Mouse (Mus musculus) ES-Bruce4 (cell line): ENCODE results near the gene Nxnl1. TPM values are rescaled to one million over a fixed set of nuclear protein-coding genes. Genes with fewer than 3 reads are reported as not detected.
A peak's percentile ranks its signal among the peaks of the same experiment; 100 is the strongest.

ENCODE experiments used
- H3K27ac ChIP-seq: 2 replicates; pipeline ENCODE4 v1.5.1; 2012; ENCODE audit warnings: low read length, inconsistent platforms; ENCODE audit not compliant: insufficient read depth
- H3K27me3 ChIP-seq: 2 replicates; pipeline ENCODE4 v1.6.1; 2012; ENCODE audit warnings: mild to moderate bottlenecking, low read length, inconsistent platforms; ENCODE audit not compliant: control insufficient read depth, poor library complexity, insufficient read depth, severe bottlenecking
- H3K36me3 ChIP-seq: 2 replicates; pipeline ENCODE4 v1.6.1; 2012; ENCODE audit warnings: inconsistent platforms, mild to moderate bottlenecking, low read length, moderate library complexity; ENCODE audit not compliant: control insufficient read depth, poor library complexity, insufficient read depth, severe bottlenecking
- H3K4me1 ChIP-seq: one replicate; pipeline ENCODE4 v1.8.1; 2011; ENCODE audit warnings: low read length; ENCODE audit not compliant: control insufficient read depth, insufficient read depth
- H3K4me3 ChIP-seq: 2 replicates; pipeline ENCODE4 v1.5.1; 2011; ENCODE audit warnings: low read depth, mild to moderate bottlenecking, low read length
- H3K9ac ChIP-seq: 2 replicates; pipeline ENCODE4 v1.6.1; 2012; ENCODE audit warnings: low read depth, mild to moderate bottlenecking, inconsistent platforms; ENCODE audit not compliant: poor library complexity, severe bottlenecking
- H3K9me3 ChIP-seq: replicated peaks from 2 replicates; pipeline ENCODE4 v1.6.1; 2012; ENCODE audit warnings: mild to moderate bottlenecking, low read length, inconsistent platforms; ENCODE audit not compliant: control insufficient read depth, poor library complexity, insufficient read depth, severe bottlenecking
- CTCF ChIP-seq: IDR thresholded peaks from one replicate; pipeline ENCODE4 v1.8.1; 2011; ENCODE audit warnings: low read depth, low read length
- EP300 ChIP-seq: IDR thresholded peaks from 2 replicates; pipeline ENCODE4 v1.6.1; 2011; ENCODE audit warnings: low read depth, low read length; ENCODE audit not compliant: insufficient read depth
- POLR2A ChIP-seq: IDR thresholded peaks from one replicate; pipeline ENCODE4 v1.8.1; 2011; ENCODE audit warnings: low read length; ENCODE audit not compliant: insufficient read depth
- polyA plus RNA-seq: library from polyadenylated mRNA; stranded (reverse); fragments of >200 nt; gene quantifications from 2 replicates; pipeline ENCODE4 v1.2.4, GENCODE M21; 2011; ENCODE audit warnings: low read depth; ENCODE audit not compliant: missing spikeins, insufficient read depth, insufficient read length

Nxnl1 gene
- polyA plus RNA-seq, 1 experiment, result not detected

GRCm38 (mm10) chr8:71579009-71579408 is 12.6 kb upstream of the Nxnl1 start:
- H3K27ac ChIP-seq, result no peak overlapping the region

GRCm38 (mm10) chr8:71577856-71578387 is 11.5 kb upstream of the Nxnl1 start:
- Histone ChIP-seq H3K36me3 (no peaks in the 10 kb centered on the region), H3K27me3 (no peaks in the 10 kb centered on the region), H3K9ac (no peak overlapping the region), H3K27ac (no peak overlapping the region), H3K9me3 (no peaks in the 10 kb centered on the region), H3K4me1 (peaks cover 2% of the 10 kb centered on the region), H3K4me3 (no peak overlapping the region)
- TF ChIP-seq POLR2A, result no peak
- no peak for TF ChIP-seq EP300
- TF ChIP-seq CTCF, result no peak

More at GRCm38 (mm10) chr8:71579009-71579408, 12.6 kb upstream of the Nxnl1 start:
- Histone ChIP-seq H3K9ac (peak overlapping the region; percentile 43; the same call in 1 of the 2 replicates), H3K9me3 (no peaks in the 10 kb centered on the region), H3K27me3 (no peaks in the 10 kb centered on the region), H3K4me3 (peak overlapping the region; percentile 42; the same call in 1 of the 2 replicates), H3K4me1 (peaks cover 2% of the 10 kb centered on the region), H3K36me3 (no peaks in the 10 kb centered on the region)
- TF ChIP-seq EP300 (no peak), CTCF (no peak), POLR2A (no peak)

- Histone ChIP-seq H3K4me3 (no peak overlapping the region), H3K9ac (no peak overlapping the region), H3K9me3 (no peaks in the 10 kb centered on the region), H3K36me3 (no peaks in the 10 kb centered on the region), H3K27ac (no peak overlapping the region), H3K27me3 (no peaks in the 10 kb centered on the region), H3K4me1 (no peaks in the 10 kb centered on the region)
- TF ChIP-seq CTCF (no peak), EP300 (no peak), POLR2A (no peak)
These were observed 8.6 kb upstream of the Nxnl1 start for GRCm38 (mm10) chr8:71575020-71575419.

- H3K9ac ChIP-seq, result no peak overlapping the region
- no peak overlapping the region for H3K4me3 ChIP-seq
- H3K27ac ChIP-seq, result no peak overlapping the region
- H3K4me1 ChIP-seq, result no peaks in the 10 kb centered on the region
- no peaks in the 10 kb centered on the region for H3K36me3 ChIP-seq
- no peak for TF ChIP-seq CTCF
- no peak for TF ChIP-seq EP300
- TF ChIP-seq POLR2A, result no peak
- no peaks in the 10 kb centered on the region for H3K9me3 ChIP-seq
- no peaks in the 10 kb centered on the region for H3K27me3 ChIP-seq
These were observed 8.0 kb upstream of the Nxnl1 start for GRCm38 (mm10) chr8:71574426-71574825.

- Histone ChIP-seq H3K27ac (no peak overlapping the region), H3K4me1 (no peaks in the 10 kb centered on the region), H3K36me3 (no peaks in the 10 kb centered on the region), H3K9me3 (no peaks in the 10 kb centered on the region), H3K4me3 (no peak overlapping the region), H3K9ac (no peak overlapping the region), H3K27me3 (no peaks in the 10 kb centered on the region)
- TF ChIP-seq EP300, result no peak
- no peak for TF ChIP-seq POLR2A
- TF ChIP-seq CTCF, result no peak
These were observed 6.6 kb upstream of the Nxnl1 start for GRCm38 (mm10) chr8:71572847-71573633.

- H3K4me3 ChIP-seq, result no peak overlapping the region
- H3K9me3 ChIP-seq, result no peaks in the 10 kb centered on the region
- no peak for TF ChIP-seq EP300
- no peak for TF ChIP-seq POLR2A
- TF ChIP-seq CTCF, result no peak
These were observed 5.7 kb upstream of the Nxnl1 start for GRCm38 (mm10) chr8:71572077-71572476.

More at GRCm38 (mm10) chr8:71572077-71572476, 5.7 kb upstream of the Nxnl1 start:
- H3K36me3 ChIP-seq, result no peaks in the 10 kb centered on the region
- peaks cover 3% of the 10 kb centered on the region for H3K4me1 ChIP-seq
- H3K27me3 ChIP-seq, result no peaks in the 10 kb centered on the region
- H3K27ac ChIP-seq, result no peak overlapping the region
- no peak overlapping the region for H3K9ac ChIP-seq
